Mouse (Mus musculus): ENCODE data around the gene Glmn.

Glmn gene

DNA sequence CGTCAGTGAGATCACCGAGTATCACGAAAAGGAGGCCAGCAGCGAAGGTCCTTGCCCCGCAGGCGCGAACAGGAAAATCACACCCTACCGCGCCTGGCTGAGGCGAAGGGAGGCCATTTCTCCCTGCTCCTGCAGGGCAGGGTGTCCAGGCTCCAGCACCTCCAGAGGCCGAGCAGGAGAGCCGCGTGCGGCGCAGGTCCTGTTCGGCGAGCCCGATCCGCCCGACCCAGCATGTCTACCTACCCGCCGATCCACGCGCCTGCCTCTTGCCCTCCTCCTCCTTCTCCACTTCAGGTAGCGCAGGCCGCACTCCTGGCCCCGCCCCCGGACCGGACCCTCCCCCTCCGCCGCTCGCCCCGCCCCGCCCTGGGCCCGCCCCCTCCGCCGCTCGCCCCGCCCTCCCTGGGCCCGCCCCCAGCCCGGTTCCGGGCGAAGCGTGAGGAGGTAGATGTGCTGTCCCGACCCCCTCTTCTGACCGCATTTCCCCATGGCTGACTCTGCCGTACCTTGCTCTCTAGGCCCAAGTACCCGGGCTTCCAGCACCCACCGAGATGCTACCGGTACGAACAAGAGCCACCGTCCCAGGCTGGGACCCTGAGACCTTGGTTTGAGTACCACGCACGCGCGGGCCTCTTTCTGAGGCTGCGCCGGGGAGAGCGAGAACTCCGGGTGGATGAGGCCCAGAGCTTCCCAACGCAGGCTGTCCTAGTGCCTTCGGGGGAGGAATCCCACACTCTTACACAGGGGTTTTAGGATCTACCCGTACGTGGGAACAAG, at the start of gene Glmn, which contains the start of gene Rpap2:
TSS of gene Glmn (minus strand) at position 588 of the 777 bp plus-strand sequence.
TSS of gene Rpap2 (plus strand) at position 73 of the 777 bp plus-strand sequence.
- CTCF ChIA-PET: no interaction called here

DNA sequence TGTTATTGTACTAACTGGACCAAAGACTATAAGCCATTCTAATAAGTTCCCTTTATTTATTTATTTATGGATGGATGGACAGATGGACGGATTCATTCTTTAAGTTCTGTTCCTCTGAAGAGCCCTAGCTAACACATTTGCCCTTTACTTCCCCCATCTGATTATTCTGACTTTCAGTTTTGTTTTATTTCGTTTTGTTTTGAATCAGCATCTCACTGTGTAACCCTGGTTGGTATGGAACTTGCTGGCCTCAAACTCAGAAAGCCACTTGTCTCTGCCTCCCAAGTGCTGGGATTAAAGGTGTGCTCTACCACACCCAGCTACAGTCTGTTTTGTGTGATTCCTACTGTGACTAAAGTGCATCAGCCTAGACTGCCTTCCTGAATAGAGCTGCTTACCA, 48.2 kb upstream of the Glmn start:
- CTCF ChIA-PET: no interaction called here

DNA sequence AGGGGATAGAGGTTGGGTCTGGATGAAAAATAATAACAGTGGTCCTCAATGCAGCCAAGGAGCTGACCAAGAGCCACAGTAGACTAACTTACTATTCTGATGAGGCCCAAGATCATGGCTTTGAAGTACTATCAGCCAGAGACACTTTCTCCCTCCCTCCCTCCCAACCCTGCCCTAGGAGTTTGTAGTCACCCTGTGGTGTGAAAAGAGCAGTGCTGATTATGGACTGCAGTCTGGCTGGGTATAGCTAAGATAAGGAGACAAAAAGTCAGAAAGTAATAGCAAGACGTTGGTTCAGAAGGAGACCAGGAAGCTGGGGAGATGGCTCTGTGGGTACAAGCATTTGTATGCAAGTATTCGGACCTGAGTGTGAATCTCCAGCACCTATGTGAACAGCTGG, 46.9 kb upstream of the Glmn start:
- CTCF ChIA-PET: no interaction called here

DNA sequence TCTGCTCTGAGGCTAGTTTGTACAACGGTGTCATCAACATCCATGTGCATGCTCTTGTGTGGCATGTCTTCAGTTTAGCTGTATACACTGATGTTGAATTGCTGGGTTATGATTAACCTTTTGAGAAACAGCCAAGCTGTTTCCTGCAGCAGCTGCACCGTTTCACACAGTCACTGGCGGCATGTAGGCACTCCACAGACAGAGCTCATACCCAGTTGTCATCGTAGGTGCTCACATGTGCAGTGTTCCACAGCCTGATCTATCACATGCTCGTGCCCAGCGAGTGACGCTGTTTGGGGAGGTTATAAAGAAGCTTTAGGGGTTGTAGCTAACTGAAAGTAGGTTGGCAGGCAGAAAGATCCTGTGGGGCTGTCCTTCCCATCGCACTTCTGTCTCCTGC, 40.7 kb upstream of the Glmn start:
- CTCF ChIA-PET: interaction anchor here (0.5 kb wide), 1 partner anchor 70 kb away, joined by 3 read pairs; no protein-coding TSS in a partner anchor

DNA sequence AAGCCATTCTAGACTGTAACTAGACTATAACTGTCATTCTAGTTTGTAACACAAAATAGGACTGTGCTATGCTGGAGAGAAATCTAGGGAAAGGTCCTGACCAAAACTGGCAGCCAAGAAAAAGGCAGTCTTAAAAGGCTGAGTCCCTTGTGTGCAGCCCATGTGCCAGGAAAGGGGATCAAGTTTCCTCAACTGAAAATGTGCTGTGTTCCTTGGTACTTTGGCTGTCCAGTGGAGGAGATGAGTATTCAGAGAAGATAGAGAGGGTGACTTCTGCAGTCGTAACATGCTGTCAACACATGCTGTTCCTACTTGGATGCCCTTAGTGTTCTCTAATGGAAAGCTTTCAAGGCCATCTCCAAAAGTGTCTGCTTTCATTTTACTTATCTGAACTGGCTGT, 39.4 kb upstream of the Glmn start:
- CTCF ChIA-PET: no interaction called here

DNA sequence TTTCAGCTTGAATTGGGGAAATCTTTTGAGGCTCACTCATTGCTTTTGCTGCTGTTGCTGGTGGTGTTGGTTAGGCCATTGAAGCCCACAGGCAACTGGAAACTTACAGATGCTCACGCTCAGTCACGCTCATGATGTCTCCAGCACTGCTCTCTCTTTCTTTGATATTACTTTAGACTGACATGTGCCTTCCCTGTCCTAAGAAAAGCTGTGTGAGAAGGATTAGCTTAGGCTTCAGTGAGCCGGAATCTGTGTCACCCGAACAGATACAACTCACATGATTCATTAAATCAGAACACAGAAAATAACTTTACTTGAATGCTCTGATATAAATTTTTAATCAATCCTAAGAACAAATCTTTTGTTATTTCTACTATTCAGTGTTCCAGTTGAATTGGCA, 36.0 kb upstream of the Glmn start:
- CTCF ChIA-PET: no interaction called here

DNA sequence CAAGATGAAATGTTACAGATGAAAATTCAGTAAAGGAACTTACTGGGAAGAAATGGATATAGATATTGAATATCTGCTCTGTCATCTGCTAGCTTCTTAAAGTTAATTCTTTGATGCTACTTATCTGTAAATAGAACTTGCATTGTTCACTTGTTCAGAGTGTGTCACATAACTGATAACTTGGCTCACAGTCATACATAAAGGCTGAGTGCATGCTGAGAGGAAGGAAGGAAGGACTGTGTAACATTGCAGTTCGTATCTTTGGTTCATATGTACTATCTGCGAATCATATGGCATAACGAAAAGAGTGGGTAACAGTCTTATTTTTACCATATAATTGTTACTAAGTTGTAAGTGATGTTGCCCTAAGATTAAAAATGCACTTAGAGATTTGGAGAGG, 23.6 kb upstream of the Glmn start:
- CTCF ChIA-PET: no interaction called here

DNA sequence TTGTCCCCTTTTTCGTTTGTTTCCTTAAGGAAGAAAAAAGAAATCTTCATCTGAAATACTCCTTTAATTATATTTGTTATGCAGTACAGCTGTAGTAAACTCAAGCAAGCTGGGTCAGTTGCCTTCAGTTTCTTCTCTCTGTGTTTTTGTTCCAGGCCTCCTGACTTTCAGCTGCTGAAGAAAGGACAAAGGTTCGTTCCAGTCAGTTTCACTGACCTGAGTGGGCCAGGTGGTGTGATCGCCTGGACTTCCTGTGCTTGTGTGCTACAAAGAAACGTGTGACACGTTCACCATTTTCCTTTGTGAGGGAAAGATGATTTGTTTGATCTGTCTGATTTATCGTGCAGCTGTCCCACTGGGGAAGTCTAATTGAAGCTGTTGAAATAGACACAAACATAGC, 20.3 kb upstream of the Glmn start:
- CTCF ChIA-PET: no interaction called here

DNA sequence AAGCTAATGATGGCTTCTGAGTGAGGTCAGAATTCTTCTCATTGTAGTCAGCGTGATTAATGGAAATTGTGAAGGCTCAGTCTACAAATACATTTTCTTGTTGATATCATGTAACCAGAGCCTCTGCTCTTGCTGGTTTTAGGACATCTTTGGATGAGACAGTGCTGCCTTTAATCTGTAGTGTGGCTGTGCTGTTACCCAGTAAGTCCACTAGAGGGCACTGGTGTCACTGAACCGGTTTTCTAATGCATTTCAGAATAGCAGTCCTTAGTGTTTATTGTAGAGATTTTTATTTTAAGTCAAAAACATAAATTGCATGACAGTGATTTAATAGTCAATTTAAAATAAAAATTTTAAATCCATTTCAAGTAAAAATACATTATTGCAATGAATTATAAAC, 13.5 kb upstream of the Glmn start:
- CTCF ChIA-PET: interaction anchor here (0.7 kb wide), 1 partner anchor 864 kb away, joined by 8 read pairs; no protein-coding TSS in a partner anchor

DNA sequence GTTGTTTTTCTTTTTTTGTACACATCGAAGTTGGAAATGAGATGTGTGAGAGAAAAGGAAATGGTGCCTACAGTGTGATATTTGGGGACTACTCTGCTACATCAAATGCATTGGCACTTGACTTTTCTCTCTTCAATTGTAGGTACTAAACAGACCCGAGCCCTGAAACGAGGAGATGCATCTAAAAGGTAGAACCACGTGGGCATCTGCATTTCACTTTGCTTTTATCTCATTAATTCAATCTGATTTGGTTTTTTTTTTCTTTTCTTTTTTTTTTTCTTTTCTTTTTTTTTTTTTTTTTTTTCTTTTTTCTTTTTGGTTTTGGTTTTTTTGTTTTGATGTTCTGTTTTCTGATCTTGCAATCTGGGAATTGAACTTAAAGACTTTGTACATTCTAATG, 692 bp upstream of the Glmn start:
- CTCF ChIA-PET: interaction anchor here (0.7 kb wide), 2 partner anchors 16 to 239 kb away, joined by 6 to 7 read pairs; no protein-coding TSS in a partner anchor

DNA sequence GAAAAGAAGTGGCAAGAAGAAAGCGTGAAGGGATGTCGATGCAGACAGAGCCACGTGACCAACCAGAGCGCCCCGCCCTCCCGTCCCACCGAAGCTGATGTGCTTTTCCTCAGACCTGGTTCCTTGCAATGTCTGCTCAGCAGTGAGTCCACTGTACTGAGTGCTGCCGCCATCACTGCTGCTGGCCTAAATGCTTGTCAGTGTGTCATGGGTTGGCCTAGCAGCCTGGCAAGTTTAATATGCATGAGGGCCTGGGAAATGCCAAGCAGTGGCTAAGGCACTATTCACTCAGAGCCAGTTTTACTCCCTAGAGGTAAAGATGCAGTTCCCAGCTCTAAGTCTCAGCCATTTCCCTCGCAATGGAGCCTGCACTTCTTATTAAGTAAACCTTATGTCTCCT, 28.5 kb downstream of the Glmn start:
- CTCF ChIA-PET: no interaction called here

DNA sequence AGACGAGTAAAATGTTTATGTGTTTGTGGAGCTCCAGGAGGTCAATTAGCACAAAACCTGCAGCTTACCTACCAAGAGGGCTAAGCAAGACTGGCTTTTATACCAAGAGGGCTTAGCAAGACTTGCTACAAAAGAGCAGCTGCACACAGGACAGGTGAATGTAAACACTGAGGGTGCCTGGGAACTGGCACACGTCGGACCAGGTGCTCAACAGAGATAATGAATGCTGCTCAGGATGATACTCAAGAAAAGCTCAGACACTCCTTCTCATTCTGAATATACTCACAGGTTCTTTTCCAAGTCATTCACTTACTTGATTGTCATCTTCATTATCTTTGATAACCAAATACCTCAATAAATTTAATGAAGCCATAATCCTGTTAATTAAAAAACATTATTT, 40.7 kb downstream of the Glmn start:
- CTCF ChIA-PET: interaction anchor here (0.6 kb wide), 1 partner anchor 357 kb away, joined by 8 read pairs; no protein-coding TSS in a partner anchor

DNA sequence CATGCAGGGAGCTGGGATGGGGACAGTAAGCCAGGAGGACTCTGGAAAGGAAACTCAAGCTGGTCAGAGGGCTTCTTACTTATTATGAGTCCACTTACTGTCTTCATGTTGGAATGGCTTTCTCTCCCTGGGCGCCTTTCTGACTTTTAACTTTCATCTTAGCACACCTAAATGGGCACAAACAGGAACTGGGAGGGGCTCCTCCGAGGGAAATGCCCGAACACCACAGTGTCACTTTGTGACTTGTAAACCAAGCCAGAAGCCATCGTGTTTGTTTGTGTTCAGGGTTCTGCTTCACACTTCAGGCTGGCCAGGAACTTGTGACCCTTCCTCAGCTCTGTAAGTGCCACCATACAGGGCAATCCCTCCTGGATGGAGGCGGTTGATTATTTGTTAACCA, 43.4 kb downstream of the Glmn start:
- CTCF ChIA-PET: no interaction called here

DNA sequence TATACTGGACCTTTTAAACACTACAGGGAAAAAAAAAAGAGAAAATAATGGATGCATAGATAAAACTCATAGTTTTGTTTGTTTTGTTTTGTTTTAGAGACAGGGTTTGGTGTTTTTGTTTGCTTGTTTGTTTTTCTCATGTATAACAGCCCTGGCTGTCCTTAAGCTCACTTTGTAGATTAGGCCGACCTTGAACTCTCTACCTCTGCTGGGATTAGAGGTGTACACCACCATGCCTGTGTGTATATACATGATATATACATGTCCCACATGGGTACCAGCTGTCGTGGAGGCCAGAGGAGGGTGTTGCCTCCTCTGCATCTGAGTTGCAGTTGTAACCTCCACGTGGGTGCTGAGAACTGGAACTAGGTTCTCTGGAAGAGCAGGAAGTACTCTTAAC, 49.2 kb downstream of the Glmn start:
- CTCF ChIA-PET: no interaction called here

DNA sequence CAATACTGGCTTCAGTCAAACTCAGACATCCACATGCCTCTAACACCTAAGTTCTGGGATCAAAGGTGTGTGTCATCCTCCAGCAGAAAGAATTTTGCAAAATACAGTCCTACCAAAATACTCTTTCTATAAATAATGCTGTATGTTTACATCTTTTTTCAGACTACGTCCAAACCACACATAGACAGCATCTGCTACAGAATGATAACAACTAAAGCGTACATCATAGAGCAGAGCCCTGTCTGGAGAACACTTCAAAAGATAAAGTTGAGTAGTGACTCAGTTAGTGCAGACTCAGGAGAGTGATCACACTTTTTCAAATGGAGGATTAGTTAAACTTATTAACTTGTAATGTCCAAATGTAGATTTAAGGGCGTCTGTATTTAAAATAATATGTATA, 49.7 kb downstream of the Glmn start:
- CTCF ChIA-PET: no interaction called here

DNA sequence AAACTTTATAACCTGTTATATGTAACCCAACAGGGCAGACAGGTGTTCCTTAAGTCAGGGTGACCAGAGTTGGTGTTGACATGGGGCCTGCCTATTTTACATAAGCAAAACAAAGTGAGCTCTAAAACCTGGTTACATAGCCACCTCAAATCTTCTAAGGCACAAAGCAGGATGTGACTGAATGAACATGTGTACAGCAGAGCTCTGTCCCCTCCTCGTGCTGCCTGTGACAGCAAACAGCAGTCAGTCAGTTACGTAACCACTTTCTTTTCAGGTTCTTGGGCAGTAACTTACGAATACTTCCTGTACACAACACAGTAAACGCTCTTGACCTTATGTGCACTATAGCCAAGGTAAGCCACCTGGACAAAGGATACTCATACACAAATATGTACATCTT, 51.8 kb downstream of the Glmn start:
- CTCF ChIA-PET: no interaction called here

DNA sequence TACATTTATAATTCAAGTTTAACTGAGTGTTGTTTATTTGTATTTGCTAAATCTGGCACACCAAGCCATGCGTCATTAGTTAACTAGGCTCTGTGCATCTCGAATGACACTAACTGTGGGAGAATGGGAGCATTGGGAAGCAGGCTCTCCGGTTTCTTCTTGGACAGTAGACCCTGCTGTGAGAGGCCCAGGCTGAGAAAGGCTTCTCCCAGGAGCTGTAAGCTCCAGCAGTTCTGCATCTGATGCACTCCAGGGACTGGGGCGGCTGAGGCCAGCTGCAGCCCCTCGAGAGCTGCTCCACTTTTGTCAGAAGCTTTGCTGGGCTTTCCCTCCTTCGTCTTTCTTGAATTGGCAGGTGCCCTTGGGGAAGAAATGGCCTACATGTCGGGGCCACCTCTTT, 56.0 kb downstream of the Glmn start:
- CTCF ChIA-PET: no interaction called here

DNA sequence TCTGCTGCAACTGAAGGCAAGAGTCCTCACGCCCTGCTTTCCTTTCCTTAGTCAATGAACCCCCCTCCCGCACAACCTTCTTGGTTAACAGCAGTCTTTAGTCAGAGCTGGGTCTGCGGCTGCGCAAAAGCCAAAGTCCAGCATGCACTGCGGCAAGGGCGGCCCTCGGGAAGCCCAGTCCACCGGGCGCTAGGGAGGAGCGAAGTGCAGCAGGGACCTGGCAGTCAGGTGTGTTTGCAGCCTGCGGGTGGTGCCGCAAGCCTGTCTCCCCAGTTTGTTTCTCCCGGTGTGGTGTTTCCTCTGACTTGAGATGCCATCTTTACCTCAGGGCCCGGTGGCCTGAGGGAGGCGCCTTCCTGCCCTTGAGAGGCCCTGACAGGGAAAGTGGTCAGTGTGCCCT, 63.1 kb downstream of the Glmn start, which contains the start of gene 1700028K03Rik:
TSS of gene 1700028K03Rik (plus strand) at position 129 of the 400 bp plus-strand sequence.
- CTCF ChIA-PET: no interaction called here

DNA sequence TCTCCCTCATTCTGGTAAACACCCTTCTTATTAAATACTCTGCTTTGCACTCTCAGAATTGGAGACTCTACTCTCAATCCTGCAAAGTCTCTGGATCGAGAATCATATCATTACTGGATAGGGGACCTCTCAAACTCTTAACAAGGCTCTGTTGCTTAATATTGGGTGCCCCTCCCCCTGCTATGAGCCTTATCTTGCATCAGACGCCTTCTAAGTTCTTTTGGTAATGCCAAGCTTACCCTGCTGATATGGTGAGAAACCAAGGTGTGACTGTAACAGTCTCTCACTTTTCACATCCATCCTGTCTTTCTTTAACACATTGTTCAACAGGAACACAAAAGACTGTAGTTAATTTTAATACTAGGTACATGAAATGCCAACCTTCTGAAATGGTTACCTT, 64.1 kb downstream of the Glmn start:
- CTCF ChIA-PET: no interaction called here

DNA sequence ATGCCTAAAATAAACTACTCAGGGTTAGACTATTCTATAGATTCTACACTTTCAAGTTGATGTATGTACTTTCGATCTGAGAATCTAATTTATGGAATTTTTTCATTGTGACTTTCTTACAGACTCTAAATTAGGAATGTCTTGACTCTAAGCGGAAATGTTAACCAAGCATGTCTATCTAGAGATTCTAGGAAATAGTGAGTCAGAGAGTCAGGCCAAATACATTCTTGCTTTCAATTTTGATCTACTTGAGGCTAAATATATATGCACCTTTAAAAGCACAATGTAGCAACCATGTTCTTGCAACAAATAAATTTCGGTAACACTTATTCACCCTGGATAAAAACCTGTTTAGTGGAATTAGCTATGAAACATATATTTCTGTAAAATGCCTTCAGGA, 68.8 kb downstream of the Glmn start:
- CTCF ChIA-PET: no interaction called here

DNA sequence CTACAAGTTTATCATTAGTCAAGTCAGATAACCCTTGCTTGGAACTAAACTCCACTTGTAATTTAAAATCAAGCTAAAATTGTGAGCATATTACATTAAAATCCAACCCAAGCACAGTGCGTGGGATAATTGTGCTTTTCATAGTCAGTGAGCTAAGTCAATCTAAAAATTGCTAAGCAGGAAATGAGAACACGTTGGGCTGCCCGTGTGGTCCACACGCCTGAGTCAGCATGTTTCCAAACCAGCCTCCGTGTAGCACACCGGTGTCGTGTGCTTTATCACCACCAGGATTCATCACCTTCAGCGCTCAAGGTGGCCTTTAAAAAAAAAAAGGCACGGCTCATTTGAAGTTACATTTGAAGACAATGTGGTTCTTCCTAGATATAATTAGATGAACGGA, 73.4 kb downstream of the Glmn start:
- CTCF ChIA-PET: interaction anchor here (1.4 kb wide), 1 partner anchor 10 kb away, joined by 4 read pairs; no protein-coding TSS in a partner anchor

DNA sequence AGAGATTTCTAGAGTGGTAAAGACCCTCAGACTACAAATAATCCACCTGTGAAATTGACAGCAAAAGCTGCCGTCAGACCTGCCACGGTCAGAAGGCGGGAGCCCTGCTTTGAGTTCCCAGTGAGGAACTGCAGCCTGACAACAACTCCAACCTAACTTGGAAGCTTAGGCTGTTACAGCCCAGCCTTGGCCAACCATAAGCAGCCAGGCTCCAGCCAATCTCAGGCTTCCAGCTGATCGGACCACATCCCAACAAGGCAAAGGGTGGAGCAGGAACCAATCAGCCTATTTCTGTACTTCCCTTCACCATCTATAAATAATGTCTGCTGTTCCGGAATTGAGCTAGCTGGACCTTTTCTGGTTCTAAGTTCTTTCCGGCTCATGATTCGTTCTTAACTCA, 75.8 kb downstream of the Glmn start:
- CTCF ChIA-PET: interaction anchor here (1.1 kb wide), 1 partner anchor 9 kb away, joined by 3 read pairs; no protein-coding TSS in a partner anchor

DNA sequence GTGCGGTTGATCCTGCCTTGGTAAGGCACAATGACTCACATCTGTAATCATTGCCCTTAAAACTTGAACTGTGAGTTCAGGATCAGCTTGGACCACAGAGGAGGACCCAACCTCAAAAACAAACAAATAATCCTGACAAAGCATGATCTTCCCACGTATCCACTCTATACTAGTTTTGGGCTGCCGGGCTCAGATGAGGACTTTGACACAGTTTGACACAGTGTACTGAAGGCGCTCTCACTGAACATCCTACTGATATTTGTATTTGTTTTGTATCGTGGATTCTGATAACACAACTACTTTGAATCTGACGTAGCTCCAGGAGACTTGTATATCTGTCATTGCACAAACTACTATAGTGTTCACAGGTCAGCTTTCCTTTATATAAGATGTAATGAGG, 76.3 kb downstream of the Glmn start:
- CTCF ChIA-PET: interaction anchor here (1.1 kb wide), 1 partner anchor 9 kb away, joined by 3 read pairs; no protein-coding TSS in a partner anchor

DNA sequence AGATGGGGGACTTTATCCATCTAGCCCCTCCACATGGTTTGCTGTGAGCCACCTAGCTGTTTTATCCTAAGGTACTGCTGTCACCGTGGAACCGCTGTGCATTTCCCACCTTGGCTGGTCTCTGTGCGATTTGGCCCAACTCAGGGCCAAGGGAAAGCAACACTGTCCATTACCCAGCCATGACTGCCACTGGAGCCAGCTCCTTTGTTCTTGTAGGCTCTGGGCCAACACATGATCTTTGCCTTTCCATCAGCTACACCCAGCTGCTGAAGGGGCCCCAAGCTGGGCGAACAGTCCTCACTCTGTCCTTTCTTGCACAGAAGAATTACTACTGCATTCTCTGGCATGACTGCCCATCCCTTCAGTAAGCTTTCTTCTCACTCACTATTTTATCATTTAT, 79.1 kb downstream of the Glmn start:
- CTCF ChIA-PET: no interaction called here

All from spleen, embryonic (tissue).